Mouse (Mus musculus): Measurements from ENCODE around the gene Abcg8. TPM values are rescaled to one million over a fixed set of nuclear protein-coding genes. Genes with fewer than 3 reads are reported as not detected.

The Abcg8 gene
- polyA plus RNA-seq, 1 experiment from 2014 or later: 0.15 TPM

DNA sequence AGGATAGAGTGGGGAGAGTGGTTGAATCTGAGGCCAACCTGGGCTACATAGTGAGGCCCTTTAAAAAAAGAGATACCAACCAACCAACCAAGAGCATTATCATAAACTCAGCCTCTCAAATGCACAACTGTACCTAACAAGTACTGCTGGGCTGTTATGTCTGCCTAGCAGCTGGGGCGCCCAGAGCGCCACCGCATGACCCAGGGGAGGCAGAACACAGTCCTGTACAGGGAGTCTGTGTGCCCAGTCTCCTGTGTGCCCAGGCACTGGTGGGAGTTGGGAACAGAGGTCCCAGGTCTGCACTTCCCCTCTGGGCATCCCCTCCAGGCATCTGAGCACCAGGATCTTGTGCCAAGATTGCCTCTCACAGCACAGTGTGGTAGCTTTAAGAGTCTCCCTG, 49.1 kb downstream of the Abcg8 start:
- no peak for DNase-seq (ENCODE audit: low spot score)
- Histone ChIP-seq H3K4me3 (no peak overlapping the region), H3K27ac (replicated peaks) (no peak overlapping the region), H3K36me3 (peaks cover 70% of the 10 kb centered on the region), H3K27me3 (ENCODE audit: low read depth, poor library complexity, severe bottlenecking) (no peaks in the 10 kb centered on the region), H3K4me1 (no peaks in the 10 kb centered on the region), H3K9me3 (replicated peaks) (no peaks in the 10 kb centered on the region)
- 98% methylated on average over 3 of the region's 3 CpGs for WGBS

DNA sequence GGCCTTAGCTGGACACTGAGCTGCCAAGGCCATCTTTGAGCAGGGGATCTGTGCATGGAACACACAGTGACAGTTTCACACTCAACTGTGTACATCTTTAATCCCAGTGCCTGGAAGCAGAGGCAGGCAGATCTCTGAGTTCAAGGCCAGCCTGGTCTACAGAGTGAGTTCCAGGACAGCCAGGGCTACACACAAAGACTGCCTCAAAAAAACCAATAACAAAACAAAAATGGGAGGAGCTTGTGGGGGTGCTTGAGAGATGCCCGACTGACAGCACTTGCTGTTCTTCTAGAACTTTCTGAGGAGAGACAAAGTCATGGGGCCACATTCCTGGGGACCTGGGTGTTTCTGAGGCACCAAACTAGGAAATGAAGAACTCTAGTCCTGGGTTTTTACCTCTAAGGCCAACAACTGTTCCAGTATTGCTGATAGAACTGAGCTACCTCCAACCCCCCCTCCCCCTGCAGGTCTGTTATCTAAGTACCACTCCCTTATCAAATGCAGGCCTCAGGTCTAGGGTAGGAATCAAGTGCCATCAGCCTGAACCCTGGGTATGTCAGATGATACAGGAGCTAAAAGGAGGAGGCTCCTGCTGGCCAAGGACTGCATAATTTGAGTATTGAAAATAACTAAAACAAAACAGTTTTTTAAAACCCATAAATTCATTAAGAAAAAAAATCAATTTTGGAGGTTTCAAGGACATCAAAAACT, 52.3 kb downstream of the Abcg8 start:
- H3K27ac ChIP-seq (replicated peaks): no peak overlapping the region
- no peak for DNase-seq (ENCODE audit: low spot score)
- no peak overlapping the region for H3K4me3 ChIP-seq
- H3K36me3 ChIP-seq: peaks cover 68% of the 10 kb centered on the region
- H3K4me1 ChIP-seq: no peaks in the 10 kb centered on the region
- no peaks in the 10 kb centered on the region for H3K27me3 ChIP-seq (ENCODE audit: low read depth, poor library complexity, severe bottlenecking)
- H3K9me3 ChIP-seq (replicated peaks): no peaks in the 10 kb centered on the region
- WGBS: 77% methylated on average over 1 of the region's 1 CpGs

DNA sequence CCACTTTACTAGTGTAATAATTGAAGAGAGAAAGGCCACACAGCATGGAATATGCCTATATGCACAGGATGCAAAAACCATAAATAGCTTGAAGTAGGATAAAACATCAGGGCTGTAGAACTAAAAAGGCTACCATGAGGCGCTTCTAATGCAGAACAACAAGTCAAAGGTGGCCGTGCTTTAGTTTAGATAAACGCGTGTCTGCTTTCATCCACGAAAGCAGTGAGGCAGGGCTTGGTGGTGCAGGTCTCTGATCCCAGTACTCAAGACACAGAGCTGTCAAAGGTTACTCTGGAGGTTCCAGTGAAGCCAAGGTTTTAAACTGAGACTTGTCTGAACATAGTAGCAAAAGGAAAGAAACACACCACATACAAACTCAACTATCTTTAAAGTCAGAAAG, 53.0 kb downstream of the Abcg8 start:
- DNase-seq (ENCODE audit: low spot score): no peak
- H3K27me3 ChIP-seq (ENCODE audit: low read depth, poor library complexity, severe bottlenecking): no peaks in the 10 kb centered on the region
- H3K36me3 ChIP-seq: peaks cover 61% of the 10 kb centered on the region
- H3K4me1 ChIP-seq: no peaks in the 10 kb centered on the region
- WGBS: 95% methylated on average over 5 of the region's 5 CpGs
- no peaks in the 10 kb centered on the region for H3K9me3 ChIP-seq (replicated peaks)
- H3K27ac ChIP-seq (replicated peaks): no peak overlapping the region
- no peak overlapping the region for H3K4me3 ChIP-seq

DNA sequence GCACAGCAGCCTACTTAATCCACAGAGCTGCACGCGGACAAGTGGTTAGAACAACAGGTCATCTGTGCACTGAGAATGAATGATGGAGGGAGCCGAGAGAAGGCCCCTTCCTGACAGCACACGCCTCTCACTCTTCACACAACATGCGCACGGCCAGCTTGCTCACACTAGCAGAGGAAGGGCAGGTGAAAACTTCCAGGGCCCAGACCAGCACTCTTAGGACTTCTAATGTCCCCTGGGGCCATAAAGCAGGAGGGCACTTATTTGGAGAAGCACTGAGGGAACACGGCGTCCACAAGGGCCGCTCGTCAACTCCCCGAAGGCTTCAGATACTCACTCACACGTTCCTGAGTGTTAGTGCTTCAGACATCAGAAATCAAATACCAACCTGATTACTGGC, 55.3 kb downstream of the Abcg8 start:
- Histone ChIP-seq H3K4me3 (no peak overlapping the region), H3K36me3 (peaks cover 51% of the 10 kb centered on the region), H3K4me1 (no peaks in the 10 kb centered on the region), H3K9me3 (replicated peaks) (no peaks in the 10 kb centered on the region), H3K27ac (replicated peaks) (no peak overlapping the region), H3K27me3 (ENCODE audit: low read depth, poor library complexity, severe bottlenecking) (no peaks in the 10 kb centered on the region)
- 93% methylated on average over 12 of the region's 12 CpGs for WGBS
- DNase-seq (ENCODE audit: low spot score): no peak

DNA sequence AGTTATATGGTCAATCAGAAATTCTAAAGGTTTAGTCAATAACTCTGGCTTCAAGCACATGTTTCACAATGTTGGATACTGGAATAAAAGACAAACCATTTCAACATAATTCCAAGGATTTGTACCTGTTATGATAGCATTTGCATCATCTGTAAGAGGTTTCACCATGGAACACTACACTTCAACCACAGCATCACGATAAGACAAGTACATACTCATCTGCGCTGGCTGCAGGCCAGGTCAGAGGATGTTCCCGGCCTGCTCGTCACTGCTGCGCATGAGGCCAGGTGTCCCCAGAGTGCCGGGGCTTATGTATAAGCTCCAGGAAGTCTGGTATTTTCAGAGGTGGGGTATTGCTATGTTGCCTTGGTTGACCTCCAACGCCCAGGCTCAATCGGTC, 56.5 kb downstream of the Abcg8 start:
- no peaks in the 10 kb centered on the region for H3K27me3 ChIP-seq (ENCODE audit: low read depth, poor library complexity, severe bottlenecking)
- H3K36me3 ChIP-seq: peaks cover 49% of the 10 kb centered on the region
- WGBS: 93% methylated on average over 8 of the region's 8 CpGs
- no peak overlapping the region for H3K4me3 ChIP-seq
- H3K9me3 ChIP-seq (replicated peaks): no peaks in the 10 kb centered on the region
- H3K27ac ChIP-seq (replicated peaks): no peak overlapping the region
- H3K4me1 ChIP-seq: 0 out of 2 replicates have a peak, but pooled peaks cover 2% of the 10 kb centered on the region
- no peak for DNase-seq (ENCODE audit: low spot score)

DNA sequence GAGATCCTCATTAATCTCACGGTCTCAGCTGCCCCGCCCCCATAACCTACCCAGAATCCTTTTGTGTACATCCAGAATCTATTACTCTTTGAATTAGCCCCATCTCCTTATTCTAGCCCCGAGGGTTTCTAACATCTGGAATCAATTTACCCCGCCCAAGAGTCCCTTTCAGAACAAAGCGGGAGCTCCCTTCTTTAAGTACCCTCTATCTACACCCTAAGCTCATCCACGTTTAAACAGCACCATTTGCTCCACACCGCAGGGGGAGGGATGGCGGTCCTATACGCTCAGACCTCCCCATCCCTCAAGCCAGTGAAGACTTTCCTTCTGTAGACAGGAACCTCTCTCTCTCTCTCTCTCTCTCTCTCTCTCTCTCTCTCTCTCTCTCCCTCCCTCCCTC, 60.6 kb downstream of the Abcg8 start:
- DNase-seq (ENCODE audit: low spot score): no peak
- Histone ChIP-seq H3K27ac (replicated peaks) (no peak overlapping the region), H3K27me3 (ENCODE audit: low read depth, poor library complexity, severe bottlenecking) (no peaks in the 10 kb centered on the region), H3K4me1 (0 out of 2 replicates have a peak, but pooled peaks cover 2% of the 10 kb centered on the region), H3K4me3 (no peak overlapping the region), H3K9me3 (replicated peaks) (no peaks in the 10 kb centered on the region), H3K36me3 (peaks cover 34% of the 10 kb centered on the region)
- WGBS: 69% methylated on average over 9 of the region's 9 CpGs

DNA sequence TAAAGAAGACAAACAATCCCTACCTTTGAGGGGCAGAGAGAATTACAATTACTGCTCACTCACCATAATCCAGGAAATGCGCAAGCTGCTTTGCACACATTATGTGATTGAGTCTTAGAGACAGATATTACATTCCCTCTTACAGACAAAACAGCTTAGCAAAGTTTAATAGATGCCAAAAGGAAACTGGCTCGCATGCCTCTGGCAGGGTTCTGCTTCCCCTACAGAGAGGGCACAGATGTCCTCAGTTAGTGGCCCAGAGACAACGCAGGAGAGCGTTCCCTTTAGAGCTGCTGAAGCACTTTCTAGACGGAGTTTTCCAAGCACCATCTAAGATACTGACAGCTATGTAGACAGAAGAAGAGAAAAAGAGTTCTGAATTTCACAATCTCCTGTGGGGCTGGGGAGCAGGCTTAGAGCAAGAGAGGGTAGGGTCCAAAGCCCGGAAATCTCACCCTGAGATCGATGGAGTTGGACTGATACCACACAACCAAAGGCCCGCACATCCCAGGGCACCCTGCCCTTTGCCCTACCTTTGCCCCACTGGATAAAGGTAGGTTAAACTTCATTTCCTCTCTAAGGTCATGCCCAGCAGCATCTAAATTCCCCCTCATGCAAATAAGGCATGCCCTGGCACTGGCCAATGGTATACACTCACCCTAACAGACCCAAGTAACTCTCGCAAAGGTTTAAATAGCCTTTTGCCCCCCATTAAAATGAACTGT, 62.1 kb downstream of the Abcg8 start:
- WGBS: 79% methylated on average over 9 of the region's 9 CpGs

DNA sequence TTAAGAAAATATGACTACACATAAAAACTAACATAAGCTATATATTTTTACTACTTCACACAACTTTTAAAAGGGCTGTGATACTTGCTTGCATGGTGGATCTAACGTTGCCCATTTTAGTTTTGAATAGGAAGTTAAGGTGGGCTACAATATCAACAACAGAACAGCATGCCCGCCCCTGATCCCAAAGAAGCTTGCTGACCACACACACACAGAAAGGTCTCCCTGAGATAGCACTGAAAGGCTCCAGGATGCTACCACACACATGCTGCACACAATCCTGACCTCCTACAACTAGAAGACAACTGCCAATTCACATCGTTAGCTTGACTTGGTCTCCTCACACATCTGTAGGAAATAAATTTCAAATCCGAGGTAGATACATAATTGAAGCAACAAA, 68.2 kb downstream of the Abcg8 start:
- Histone ChIP-seq H3K36me3 (peaks cover 12% of the 10 kb centered on the region), H3K4me1 (peaks cover 7% of the 10 kb centered on the region; the same call in 1 of the 2 replicates), H3K27ac (replicated peaks) (no peak overlapping the region), H3K4me3 (no peak overlapping the region), H3K27me3 (ENCODE audit: low read depth, poor library complexity, severe bottlenecking) (no peaks in the 10 kb centered on the region), H3K9me3 (replicated peaks) (no peaks in the 10 kb centered on the region)
- WGBS: 72% methylated on average over 4 of the region's 4 CpGs
- no peak for DNase-seq (ENCODE audit: low spot score)

More for the DNA sequence above, 62.1 kb downstream of the Abcg8 start:
- Histone ChIP-seq H3K27ac (replicated peaks) (no peak overlapping the region), H3K4me3 (no peak overlapping the region), H3K4me1 (peaks cover 5% of the 10 kb centered on the region; the same call in 1 of the 2 replicates), H3K9me3 (replicated peaks) (no peaks in the 10 kb centered on the region), H3K36me3 (peaks cover 29% of the 10 kb centered on the region), H3K27me3 (ENCODE audit: low read depth, poor library complexity, severe bottlenecking) (no peaks in the 10 kb centered on the region)
- DNase-seq (ENCODE audit: low spot score): no peak

DNA sequence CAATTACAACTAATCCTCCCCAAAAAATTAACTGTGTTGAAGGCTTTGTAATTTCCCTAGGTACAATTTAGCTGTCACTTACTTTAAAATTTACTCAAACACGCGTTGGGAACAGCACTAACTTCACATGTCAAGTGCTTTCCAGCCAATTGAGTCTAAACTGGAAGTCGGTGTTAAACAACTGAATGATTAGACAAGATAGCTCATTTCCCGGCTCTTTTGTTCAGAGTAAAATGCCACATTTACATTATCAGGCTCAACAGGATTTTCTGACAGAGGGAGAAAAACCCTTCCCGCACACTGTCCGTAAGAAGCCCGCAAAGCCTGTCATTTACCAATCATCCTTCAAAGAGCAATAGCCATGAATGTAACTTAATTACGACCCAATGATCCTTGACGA, 68.9 kb downstream of the Abcg8 start:
- Histone ChIP-seq H3K27ac (replicated peaks) (no peak overlapping the region), H3K27me3 (ENCODE audit: low read depth, poor library complexity, severe bottlenecking) (no peaks in the 10 kb centered on the region), H3K9me3 (replicated peaks) (no peaks in the 10 kb centered on the region), H3K4me1 (peaks cover 7% of the 10 kb centered on the region; the same call in 1 of the 2 replicates), H3K36me3 (peaks cover 17% of the 10 kb centered on the region), H3K4me3 (no peak overlapping the region)
- no peak for DNase-seq (ENCODE audit: low spot score)
- WGBS: 84% methylated on average over 9 of the region's 9 CpGs

DNA sequence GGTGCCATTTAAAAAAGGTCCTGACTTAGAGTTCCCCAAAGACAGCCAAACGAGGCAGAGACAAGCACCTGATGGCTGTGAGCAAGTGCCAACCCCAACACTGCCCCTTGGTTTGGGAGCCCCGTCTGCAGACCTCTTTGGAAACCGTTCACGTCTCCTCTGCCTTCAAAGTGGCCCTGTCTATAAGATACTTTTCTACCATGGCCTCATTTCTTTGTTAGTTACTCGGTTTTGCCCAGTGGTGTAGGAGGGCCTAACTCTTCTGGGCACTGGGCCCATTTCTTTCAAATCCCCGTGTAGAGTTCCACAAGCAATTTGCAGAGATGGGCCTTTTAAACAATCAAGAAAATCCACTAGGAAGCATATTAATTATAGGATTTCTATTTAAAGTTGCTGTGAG, 71.1 kb downstream of the Abcg8 start:
- Histone ChIP-seq H3K27me3 (ENCODE audit: low read depth, poor library complexity, severe bottlenecking) (no peaks in the 10 kb centered on the region), H3K4me3 (no peak overlapping the region), H3K4me1 (peaks cover 18% of the 10 kb centered on the region), H3K27ac (replicated peaks) (no peak overlapping the region), H3K36me3 (peaks cover 37% of the 10 kb centered on the region), H3K9me3 (replicated peaks) (no peaks in the 10 kb centered on the region)
- WGBS: 84% methylated on average over 6 of the region's 6 CpGs
- no peak for DNase-seq (ENCODE audit: low spot score)

DNA sequence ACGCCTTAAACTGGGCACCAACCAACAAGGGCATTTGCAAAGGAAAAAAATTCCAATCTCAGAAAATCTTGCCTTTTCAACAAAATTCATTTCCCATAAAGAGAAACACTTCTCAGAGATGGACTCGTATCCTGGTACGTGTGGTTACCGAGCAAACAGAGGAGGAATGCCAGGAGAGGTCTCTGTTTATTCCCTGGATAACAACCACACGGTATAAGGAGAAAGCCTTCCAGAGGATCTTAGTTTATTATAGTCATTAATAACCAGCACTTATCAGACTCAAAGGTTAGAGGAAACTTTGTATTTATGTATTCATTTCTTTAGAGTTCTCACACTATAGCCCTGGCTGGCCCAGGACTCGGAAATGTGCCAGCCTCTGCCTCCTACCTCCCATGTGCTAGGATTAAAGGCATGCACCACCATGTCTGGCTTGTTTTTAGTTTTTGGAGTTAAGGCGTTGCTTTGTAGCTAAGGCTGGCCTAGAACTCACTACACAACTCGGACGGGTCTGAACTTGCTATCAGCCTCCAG, 72.1 kb downstream of the Abcg8 start:
- Histone ChIP-seq H3K4me3 (no peak overlapping the region), H3K27ac (replicated peaks) (no peak overlapping the region), H3K36me3 (peaks cover 41% of the 10 kb centered on the region), H3K27me3 (ENCODE audit: low read depth, poor library complexity, severe bottlenecking) (no peaks in the 10 kb centered on the region), H3K9me3 (replicated peaks) (no peaks in the 10 kb centered on the region), H3K4me1 (peaks cover 16% of the 10 kb centered on the region)
- 88% methylated on average over 9 of the region's 9 CpGs for WGBS
- DNase-seq (ENCODE audit: low spot score): no peak

DNA sequence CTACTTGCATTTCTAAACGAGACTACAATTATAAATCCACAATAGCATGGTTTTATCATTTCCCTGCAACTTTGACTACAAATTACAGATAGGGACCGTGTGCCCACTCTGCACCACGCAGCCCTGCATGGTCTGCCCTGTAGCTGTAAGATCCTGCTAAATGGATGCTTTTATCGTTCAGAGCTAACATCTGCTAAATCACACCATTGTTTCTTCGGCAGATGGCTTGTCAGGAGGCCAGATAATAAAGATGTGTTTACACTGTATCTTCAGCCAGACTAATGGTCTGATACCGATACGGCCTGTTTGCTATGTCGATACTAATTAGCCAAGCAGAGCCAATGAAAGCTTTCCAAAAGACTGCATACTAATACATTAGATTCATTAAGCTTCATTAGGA, 73.2 kb downstream of the Abcg8 start:
- no peaks in the 10 kb centered on the region for H3K9me3 ChIP-seq (replicated peaks)
- no peak for DNase-seq (ENCODE audit: low spot score)
- 93% methylated on average over 8 of the region's 8 CpGs for WGBS
- H3K27ac ChIP-seq (replicated peaks): no peak overlapping the region
- peaks cover 11% of the 10 kb centered on the region for H3K4me1 ChIP-seq
- peaks cover 46% of the 10 kb centered on the region for H3K36me3 ChIP-seq
- no peak overlapping the region for H3K4me3 ChIP-seq
- no peaks in the 10 kb centered on the region for H3K27me3 ChIP-seq (ENCODE audit: low read depth, poor library complexity, severe bottlenecking)
